Mouse (Mus musculus) heart, embryonic 14.5 days (tissue): Measurements from ENCODE around the gene Aatf. TPM values are rescaled to one million over a fixed set of nuclear protein-coding genes. Genes with fewer than 3 reads are reported as not detected.
A peak's percentile ranks its signal among the peaks of the same experiment; 100 is the strongest.
"Not testable (repeated sequence)": the region's sequence is repeated elsewhere in the genome, so short reads cannot be mapped to it uniquely, and the experiment has no call there.

ENCODE experiments used
- ATAC-seq: fragments of 200-750 bp; cut with Nextera tagmentation; 2 replicates; pipeline ENCODE4 v1.8.0; 2017; ENCODE audit warnings: low read depth, moderate TSS enrichment; ENCODE audit not compliant: insufficient number of reproducible peaks, insufficient read depth, low FRiP score
- H3K27ac ChIP-seq, 2 experiments: fragments of 200-500 bp in 1 of 2; fragments of 300-500 bp in 1 of 2; sonication (generic) in 1 of 2; replicated peaks in 1 of 2; 2 replicates each; pipeline ENCODE4 v1.5.1; 2012 to 2014; ENCODE audit warnings: low read depth in 2 of 2, low read length in 2 of 2, control low read depth in 1 of 2, mild to moderate bottlenecking in 1 of 2, mixed read lengths in 1 of 2; ENCODE audit not compliant: control insufficient read depth in 1 of 2, insufficient read depth in 1 of 2
- H3K27me3 ChIP-seq: fragments of 300-500 bp; sonication (generic); 2 replicates; pipeline ENCODE4 v1.6.1; 2014; ENCODE audit warnings: mild to moderate bottlenecking, low read length, control low read depth; ENCODE audit not compliant: control insufficient read depth, insufficient read depth
- H3K36me3 ChIP-seq: fragments of 300-500 bp; sonication (generic); 2 replicates; pipeline ENCODE4 v1.6.1; 2014; ENCODE audit warnings: mild to moderate bottlenecking, control low read depth, low read length, mixed read lengths; ENCODE audit not compliant: control insufficient read depth, insufficient read depth
- H3K4me1 ChIP-seq, 2 experiments: fragments of 200-500 bp in 1 of 2; fragments of 300-500 bp in 1 of 2; sonication (generic) in 1 of 2; 2 replicates each; pipeline ENCODE4 v1.6.1; 2012 to 2014; ENCODE audit warnings: low read length in 2 of 2, control low read depth in 1 of 2, mixed read lengths in 1 of 2; ENCODE audit not compliant: control insufficient read depth in 2 of 2, insufficient read depth in 2 of 2
- H3K4me2 ChIP-seq: fragments of 300-500 bp; sonication (generic); 2 replicates; pipeline ENCODE4 v1.6.1; 2014; ENCODE audit warnings: mild to moderate bottlenecking, low read length
- H3K4me3 ChIP-seq, 2 experiments: fragments of 200-500 bp in 1 of 2; fragments of 300-500 bp in 1 of 2; sonication (generic) in 1 of 2; 2 replicates each; pipeline ENCODE4 v1.5.1; 2012 to 2014; ENCODE audit warnings: low read length in 2 of 2, mild to moderate bottlenecking in 2 of 2, control low read depth in 1 of 2, low read depth in 1 of 2, moderate library complexity in 1 of 2; ENCODE audit not compliant: control insufficient read depth in 1 of 2, insufficient read depth in 1 of 2
- H3K9ac ChIP-seq: fragments of 300-500 bp; sonication (generic); 2 replicates; pipeline ENCODE4 v1.6.1; 2014; ENCODE audit warnings: mild to moderate bottlenecking, low read length
- H3K9me3 ChIP-seq: fragments of 300-500 bp; sonication (generic); 2 replicates; pipeline ENCODE4 v1.6.1; 2016; ENCODE audit warnings: low read length, control low read depth; ENCODE audit not compliant: control insufficient read depth
- WGBS: fragments of 180-500 bp; shearing (Covaris S2); extraction: QIAGEN DNeasy Blood & Tissue Kit; methylation state at CpG from one replicate; pipeline ENCODE4 v1.1.7; 2014; 5-methylcytosine and 5-hydroxymethylcytosine counted together
- polyA plus RNA-seq: library from polyadenylated mRNA; unstranded; fragments of >200 nt; fragmentation: Nextera tagmentation; extraction: Ambion mirVana; gene quantifications from 2 replicates; pipeline ENCODE4 v1.2.1, GENCODE M21; 2014

Gene Aatf
- polyA plus RNA-seq, 1 experiment from 2014 or later, result 23.8 TPM

DNA sequence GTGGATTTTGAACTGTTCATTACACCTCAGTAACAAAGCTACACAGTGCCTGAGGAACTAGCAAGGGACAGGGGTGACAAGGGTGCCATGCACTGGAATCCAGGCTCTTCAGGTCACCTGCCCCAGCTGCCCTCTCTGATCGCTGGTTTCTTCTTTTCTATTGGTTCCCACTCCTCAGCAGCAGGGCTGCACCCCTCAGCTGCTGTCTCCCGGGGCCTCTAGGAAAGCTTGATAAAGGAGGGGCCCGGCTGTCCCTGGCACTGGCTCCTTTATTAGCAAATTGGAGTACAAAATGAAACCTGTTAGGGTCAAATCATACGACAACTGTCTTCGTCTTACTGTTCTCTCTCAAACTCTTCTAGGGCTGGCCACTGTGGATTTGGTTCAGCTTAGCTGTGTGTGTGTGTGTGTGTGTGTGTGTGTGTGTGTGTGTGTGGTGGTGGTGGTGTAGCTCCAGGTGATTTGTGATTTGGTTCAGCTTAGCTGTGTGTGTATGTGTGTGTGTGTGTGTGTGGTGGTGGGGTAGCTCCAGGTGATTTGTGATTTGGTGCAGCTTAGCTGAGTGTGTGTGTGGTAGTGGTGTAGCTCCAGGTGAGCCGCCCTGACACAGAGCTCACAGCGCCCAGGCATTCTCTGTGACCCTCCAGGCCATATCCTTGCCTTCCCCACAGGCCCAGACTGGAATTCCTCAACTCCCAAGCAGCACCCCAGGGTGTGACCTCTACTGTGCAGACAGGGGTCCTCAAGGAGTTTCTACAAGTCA lies 102.3 kb downstream of the Aatf start:
- Histone ChIP-seq H3K9me3 (peaks cover 5% of the 10 kb centered on the region; the same call in 1 of the 2 replicates), H3K27me3 (no peaks in the 10 kb centered on the region), H3K4me2 (no peak overlapping the region), H3K36me3 (no peaks in the 10 kb centered on the region), H3K9ac (no peak overlapping the region), H3K27ac (no peak overlapping the region), H3K4me3 (no peak overlapping the region), H3K4me1 (peaks cover 10 to 18% of the 10 kb centered on the region in 2 experiments; a peak in 3 of 4 replicates)
- 63% methylated on average over 7 of the region's 7 CpGs for WGBS
- ATAC-seq, result no peak

DNA sequence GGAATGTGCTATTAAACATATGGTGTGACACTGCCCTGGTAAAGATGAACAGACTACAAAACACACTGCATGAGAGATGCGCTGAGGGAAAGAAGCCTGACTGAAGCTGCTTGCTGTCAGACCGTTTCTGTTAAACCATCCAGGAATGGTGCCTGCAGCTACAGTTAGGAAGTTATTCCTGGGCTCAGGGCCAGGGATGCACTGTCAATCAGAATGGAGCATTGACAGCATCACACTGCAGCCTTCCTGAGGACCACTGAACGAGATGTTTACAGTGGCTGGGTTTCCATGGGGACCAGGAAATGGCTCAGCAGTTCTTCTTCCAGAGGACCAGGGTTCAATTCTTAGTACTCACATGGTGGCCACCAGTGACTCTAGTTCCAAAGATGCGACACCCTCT lies 102.9 kb downstream of the Aatf start:
- H3K27ac ChIP-seq, result no peak overlapping the region
- H3K4me3 ChIP-seq, result no peak overlapping the region
- ATAC-seq, result no peak
- H3K27me3 ChIP-seq, result no peaks in the 10 kb centered on the region
- H3K9me3 ChIP-seq, result peaks cover 5% of the 10 kb centered on the region; the same call in 1 of the 2 replicates
- H3K36me3 ChIP-seq, result no peaks in the 10 kb centered on the region
- 46% methylated on average over 4 of the region's 4 CpGs for WGBS
- H3K4me1 ChIP-seq, result peaks cover 10 to 18% of the 10 kb centered on the region in 2 experiments; a peak in 3 of 4 replicates
- no peak overlapping the region for H3K9ac ChIP-seq
- H3K4me2 ChIP-seq, result no peak overlapping the region

DNA sequence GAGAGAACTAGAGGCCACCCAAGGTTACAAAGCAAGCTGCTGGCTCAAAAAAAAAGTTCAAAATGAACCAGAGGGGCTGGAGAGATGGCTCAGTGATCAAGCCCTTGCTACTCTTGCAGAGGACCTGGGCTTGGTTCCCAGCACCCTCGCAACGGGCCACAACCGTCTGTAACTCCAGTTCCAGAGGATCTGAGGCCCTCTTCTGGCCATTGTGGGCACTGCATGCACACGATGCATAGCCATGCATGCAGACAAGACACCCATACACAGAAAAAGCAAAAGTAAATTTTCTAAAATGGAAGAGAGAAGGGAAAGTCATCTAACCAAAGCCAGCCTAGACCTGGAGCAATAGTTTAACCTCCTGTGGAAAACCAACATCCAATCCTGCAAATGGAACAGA lies 106.6 kb downstream of the Aatf start:
- Histone ChIP-seq H3K4me1 (peaks cover 2 to 21% of the 10 kb centered on the region in 2 experiments; a peak in 3 of 4 replicates), H3K4me2 (no peak overlapping the region), H3K27ac (no peak overlapping the region), H3K4me3 (no peak overlapping the region), H3K27me3 (no peaks in the 10 kb centered on the region), H3K9me3 (peaks cover 5% of the 10 kb centered on the region; the same call in 1 of the 2 replicates), H3K36me3 (no peaks in the 10 kb centered on the region), H3K9ac (no peak overlapping the region)
- ATAC-seq, result no peak
- 91% methylated on average over 4 of the region's 4 CpGs for WGBS

DNA sequence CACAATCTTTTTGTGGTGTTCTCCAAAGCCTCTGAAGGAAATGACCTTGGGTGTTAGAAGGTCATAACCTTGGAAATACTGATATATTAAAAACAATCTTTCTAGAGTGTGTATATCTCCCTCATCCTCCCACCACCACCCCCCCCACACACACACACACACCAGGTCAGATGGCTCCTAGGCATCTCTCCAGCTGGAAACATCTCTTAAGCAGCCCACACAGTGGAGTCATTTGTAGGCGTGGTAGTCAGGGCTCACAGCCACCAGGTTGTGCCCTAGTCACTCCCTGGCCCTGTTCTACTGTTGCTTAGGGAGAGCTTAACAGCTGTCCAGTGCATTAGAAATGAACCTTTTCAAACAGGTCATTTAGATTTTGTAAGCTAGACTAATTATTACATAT lies 118.3 kb downstream of the Aatf start:
- Histone ChIP-seq H3K4me1 (peaks cover 7 to 12% of the 10 kb centered on the region in 2 experiments; a peak in 3 of 4 replicates), H3K4me3 (no peak overlapping the region), H3K9me3 (no peaks in the 10 kb centered on the region), H3K4me2 (no peak overlapping the region), H3K9ac (no peak overlapping the region), H3K27ac (no peak overlapping the region), H3K36me3 (peaks cover 18% of the 10 kb centered on the region), H3K27me3 (no peaks in the 10 kb centered on the region)
- no peak for ATAC-seq
- WGBS, result 75% methylated on average over 1 of the region's 1 CpGs

DNA sequence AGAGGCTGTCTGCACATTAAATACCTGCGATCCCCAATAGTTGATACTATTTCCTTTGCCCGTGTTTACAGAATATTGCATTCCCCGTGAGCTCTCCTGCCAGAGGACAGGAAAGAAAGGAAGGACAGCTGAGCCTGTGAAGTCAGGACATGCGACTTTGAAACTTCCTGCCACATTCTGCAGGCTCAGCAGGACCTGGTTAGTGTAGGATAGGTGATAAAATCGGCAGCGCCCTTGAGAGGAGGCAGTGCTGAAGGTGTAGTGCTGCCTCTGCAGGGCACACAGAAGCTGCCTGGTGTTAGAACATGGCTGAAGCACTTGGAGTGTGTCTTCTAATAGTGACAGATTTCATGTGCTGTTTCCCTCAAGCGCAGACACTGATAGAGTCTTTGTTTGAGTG lies 119.8 kb downstream of the Aatf start:
- Histone ChIP-seq H3K36me3 (peaks cover 18% of the 10 kb centered on the region), H3K27me3 (no peaks in the 10 kb centered on the region), H3K4me1 (peaks cover 12 to 14% of the 10 kb centered on the region in 2 experiments; a peak in 3 of 4 replicates), H3K27ac (no peak overlapping the region), H3K9ac (no peak overlapping the region), H3K4me3 (no peak overlapping the region), H3K4me2 (no peak overlapping the region), H3K9me3 (no peaks in the 10 kb centered on the region)
- ATAC-seq, result no peak
- 31% methylated on average over 7 of the region's 7 CpGs for WGBS

DNA sequence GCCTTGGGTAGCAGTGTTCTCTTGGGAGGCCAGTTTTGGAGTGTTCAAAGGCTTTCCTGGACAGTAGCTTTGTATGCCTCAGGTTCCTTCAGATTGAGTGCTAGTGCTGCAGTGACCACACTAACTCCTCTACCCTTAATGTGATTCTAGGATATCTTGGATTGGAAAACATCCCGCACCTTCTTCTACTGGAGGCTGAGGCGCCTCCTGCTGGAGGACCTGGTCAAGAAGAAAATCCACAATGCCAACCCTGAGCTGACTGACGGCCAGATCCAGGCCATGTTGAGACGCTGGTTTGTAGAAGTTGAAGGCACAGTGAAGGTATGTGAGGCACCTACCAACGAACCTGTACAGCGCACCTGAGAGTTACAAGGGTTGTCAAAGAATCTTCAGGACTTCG lies 121.3 kb downstream of the Aatf start:
- ATAC-seq, result not testable (repeated sequence)

DNA sequence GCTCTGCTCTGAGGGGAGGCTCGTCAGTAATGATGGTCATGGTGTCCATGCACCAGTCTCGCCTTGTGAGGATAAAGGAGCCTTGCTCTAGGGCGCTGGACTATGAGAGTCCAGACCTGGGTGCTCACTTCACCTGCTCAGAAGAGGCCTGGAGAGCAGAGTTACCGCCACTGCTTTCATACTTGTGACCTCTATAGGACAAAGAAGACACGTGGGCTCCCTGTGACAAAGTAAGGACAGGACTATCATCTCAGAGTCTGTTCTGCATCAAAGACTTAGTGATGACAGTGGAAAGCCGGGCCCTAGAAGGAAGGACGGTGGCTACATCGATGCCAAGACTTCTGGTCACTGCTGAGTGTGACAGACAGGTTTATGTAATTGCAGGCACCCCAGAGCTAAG lies 122.2 kb downstream of the Aatf start:
- 33% methylated on average over 8 of the region's 8 CpGs for WGBS
- Histone ChIP-seq H3K9me3 (no peaks in the 10 kb centered on the region), H3K4me3 (no peak overlapping the region), H3K27me3 (no peaks in the 10 kb centered on the region), H3K9ac (no peak overlapping the region), H3K27ac (no peak overlapping the region), H3K4me2 (no peak overlapping the region), H3K36me3 (peaks cover 11% of the 10 kb centered on the region; the same call in 1 of the 2 replicates), H3K4me1 (peaks cover 18 to 23% of the 10 kb centered on the region in 2 experiments)
- 0 out of 2 replicates have a peak, but pooled peaks have one; percentile 31 for ATAC-seq

More for the DNA sequence above, 121.3 kb downstream of the Aatf start:
- Histone ChIP-seq H3K4me1 (peaks cover 18 to 23% of the 10 kb centered on the region in 2 experiments), H3K36me3 (peaks cover 11% of the 10 kb centered on the region; the same call in 1 of the 2 replicates)
- H3K9me3 ChIP-seq, H3K4me2 ChIP-seq, H3K9ac ChIP-seq, H3K27ac ChIP-seq, H3K27me3 ChIP-seq, H3K4me3 ChIP-seq: not testable (repeated sequence)
- WGBS, result 79% methylated on average over 7 of the region's 7 CpGs
